Mouse (Mus musculus) hindbrain, embryonic 13.5 days (tissue): ENCODE measurements at regions not wholly inside any gene's neighbourhood (a gene's known extent, or its start where the extent isn't known, plus 50 kb on each side); places are given as distances from the start of the nearest gene placed in this dataset.
A peak's percentile ranks its signal among the peaks of the same experiment; 100 is the strongest.

ENCODE experiments used
- ATAC-seq: fragments of 200-750 bp; cut with Nextera tagmentation; 2 replicates; pipeline ENCODE4 v1.8.0; 2017; ENCODE audit warnings: moderate TSS enrichment; ENCODE audit not compliant: low FRiP score
- H3K27ac ChIP-seq: fragments of 300-500 bp; sonication (generic); 2 replicates; pipeline ENCODE4 v1.5.1; 2015; ENCODE audit warnings: inconsistent platforms, mild to moderate bottlenecking, moderate library complexity
- H3K27me3 ChIP-seq: fragments of 300-500 bp; sonication (generic); 2 replicates; pipeline ENCODE4 v1.6.1; 2015; ENCODE audit warnings: mild to moderate bottlenecking, inconsistent platforms
- H3K36me3 ChIP-seq: fragments of 300-500 bp; sonication (generic); 2 replicates; pipeline ENCODE4 v1.6.1; 2015; ENCODE audit warnings: mild to moderate bottlenecking, inconsistent platforms
- H3K4me1 ChIP-seq: fragments of 300-500 bp; sonication (generic); replicated peaks from 2 replicates; pipeline ENCODE4 v1.6.1; 2015; ENCODE audit warnings: inconsistent platforms
- H3K4me2 ChIP-seq: fragments of 300-500 bp; sonication (generic); 2 replicates; pipeline ENCODE4 v1.6.1; 2015; ENCODE audit warnings: inconsistent platforms, mild to moderate bottlenecking, moderate library complexity
- H3K4me3 ChIP-seq: fragments of 300-500 bp; sonication (generic); 2 replicates; pipeline ENCODE4 v1.5.1; 2015; ENCODE audit warnings: mild to moderate bottlenecking, inconsistent platforms
- H3K9ac ChIP-seq: fragments of 300-500 bp; sonication (generic); 2 replicates; pipeline ENCODE4 v1.6.1; 2015; ENCODE audit warnings: mild to moderate bottlenecking, inconsistent platforms
- H3K9me3 ChIP-seq: fragments of 300-500 bp; sonication (generic); 2 replicates; pipeline ENCODE4 v1.6.1; 2016; ENCODE audit warnings: inconsistent platforms
- WGBS: fragments of 180-500 bp; shearing (Covaris S2); methylation state at CpG from one replicate; pipeline ENCODE4 v1.1.7; 2015; 5-methylcytosine and 5-hydroxymethylcytosine counted together

DNA sequence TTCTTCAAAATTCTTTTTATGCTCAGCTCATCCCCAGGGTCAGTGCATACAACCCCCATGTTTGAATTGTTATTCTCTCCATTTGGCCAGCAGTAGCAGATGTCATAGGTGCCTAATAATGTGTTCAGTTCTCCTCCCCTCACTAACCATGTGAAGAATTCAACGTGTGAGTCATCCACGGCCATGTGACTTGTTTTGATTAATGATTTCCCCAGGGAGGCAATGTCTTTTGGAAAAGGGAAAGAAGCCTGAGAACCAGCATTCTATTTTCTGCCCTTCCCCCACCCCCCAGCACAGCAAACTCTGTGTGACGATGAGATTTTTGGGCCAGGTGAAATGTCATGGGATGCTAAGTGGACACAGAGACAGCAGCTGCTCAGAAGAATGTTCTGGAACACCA lies 459.5 kb upstream of the Nr2f2 start:
- 43% methylated on average over 3 of the region's 3 CpGs for WGBS
- H3K4me3 ChIP-seq, result no peak overlapping the region
- peaks cover 6% of the 10 kb centered on the region for H3K4me1 ChIP-seq
- no peak overlapping the region for H3K9ac ChIP-seq
- no peaks in the 10 kb centered on the region for H3K27me3 ChIP-seq
- no peaks in the 10 kb centered on the region for H3K36me3 ChIP-seq
- H3K4me2 ChIP-seq, result no peak overlapping the region
- no peaks in the 10 kb centered on the region for H3K9me3 ChIP-seq
- ATAC-seq, result no peak
- H3K27ac ChIP-seq, result no peak overlapping the region

DNA sequence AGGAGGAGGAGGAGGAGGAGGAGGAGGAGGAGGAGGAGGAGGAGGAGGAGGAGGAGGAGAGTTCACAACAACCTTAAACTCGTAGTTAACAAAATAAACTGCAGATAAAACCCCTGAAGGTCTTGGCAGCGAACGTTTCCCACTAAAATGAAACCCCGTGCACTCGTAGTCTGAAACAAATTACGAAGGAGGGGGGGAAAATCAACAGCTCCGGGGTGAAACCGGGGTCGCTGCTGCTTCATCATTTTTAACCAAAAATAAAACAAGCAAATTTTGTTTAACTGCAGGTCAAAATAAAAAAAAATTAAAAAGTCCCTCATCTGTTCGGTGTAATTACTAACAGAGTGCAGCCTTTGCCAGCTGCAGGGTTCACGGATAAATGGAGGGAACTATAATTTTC lies 456.5 kb upstream of the Nr2f2 start:
- no peak overlapping the region for H3K4me3 ChIP-seq
- peaks cover 6% of the 10 kb centered on the region for H3K4me1 ChIP-seq
- no peaks in the 10 kb centered on the region for H3K36me3 ChIP-seq
- no peak overlapping the region for H3K9ac ChIP-seq
- no peak overlapping the region for H3K27ac ChIP-seq
- WGBS, result 47% methylated on average over 11 of the region's 11 CpGs
- H3K27me3 ChIP-seq, result no peaks in the 10 kb centered on the region
- no peaks in the 10 kb centered on the region for H3K9me3 ChIP-seq
- ATAC-seq, result no peak
- H3K4me2 ChIP-seq, result peak overlapping the region; percentile 33; the same call in 1 of the 2 replicates

DNA sequence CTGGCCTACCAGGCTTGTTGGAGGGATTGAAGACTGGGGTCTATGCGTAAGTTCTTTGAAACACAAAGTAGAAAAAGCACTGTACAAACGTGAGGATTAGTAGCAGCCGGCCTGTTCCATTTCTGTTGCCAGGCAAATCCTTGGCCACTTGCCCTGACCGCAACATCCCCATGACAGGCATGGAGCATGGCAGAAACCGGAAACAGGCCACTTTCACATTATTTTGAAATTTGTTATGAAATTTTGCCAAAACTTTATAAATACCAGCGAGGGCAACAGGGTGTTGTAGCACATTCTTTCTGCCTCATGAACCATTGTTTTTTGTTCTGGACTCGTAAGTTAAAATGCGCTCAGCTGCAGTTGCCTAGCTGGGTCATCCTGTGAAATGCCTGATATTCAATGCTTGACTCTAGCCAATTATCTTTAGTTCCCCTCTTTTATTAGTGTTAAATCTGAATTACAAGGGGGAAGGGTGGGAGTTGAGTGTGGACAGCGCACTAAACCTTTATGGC lies 455.8 kb upstream of the Nr2f2 start:
- Histone ChIP-seq H3K4me3 (no peak overlapping the region; the same call in 1 of the 2 replicates), H3K27ac (no peak overlapping the region), H3K4me2 (peak overlapping the region; percentile 33; the same call in 1 of the 2 replicates), H3K4me1 (peaks cover 6% of the 10 kb centered on the region), H3K27me3 (no peaks in the 10 kb centered on the region), H3K9me3 (no peaks in the 10 kb centered on the region), H3K9ac (no peak overlapping the region), H3K36me3 (no peaks in the 10 kb centered on the region)
- ATAC-seq, result peak; percentile 83
- 39% methylated on average over 9 of the region's 9 CpGs for WGBS

DNA sequence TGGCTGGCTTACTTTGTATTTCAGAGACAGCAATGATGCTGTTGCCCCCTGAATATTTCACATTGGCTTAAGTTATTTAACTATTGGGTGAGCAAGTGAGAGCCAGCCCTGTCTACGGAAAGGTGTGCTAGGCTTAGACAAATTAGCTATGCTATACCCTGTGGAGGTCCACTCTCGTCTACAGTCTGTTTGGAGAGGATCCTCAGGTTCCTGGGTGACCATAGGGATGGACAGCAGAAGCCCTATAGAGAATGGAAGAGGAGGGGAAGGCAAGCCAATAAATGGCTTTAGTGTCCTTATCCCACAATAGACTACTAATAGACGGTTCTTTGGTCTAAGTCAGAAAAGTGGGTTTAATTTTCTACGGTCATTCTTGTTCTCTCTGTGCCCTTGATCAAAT lies 455.3 kb upstream of the Nr2f2 start:
- Histone ChIP-seq H3K4me1 (peaks cover 6% of the 10 kb centered on the region), H3K36me3 (no peaks in the 10 kb centered on the region), H3K4me2 (no peak overlapping the region), H3K27me3 (no peaks in the 10 kb centered on the region), H3K9ac (no peak overlapping the region), H3K4me3 (no peak overlapping the region), H3K9me3 (no peaks in the 10 kb centered on the region), H3K27ac (no peak overlapping the region)
- WGBS, result 75% methylated on average over 4 of the region's 4 CpGs
- ATAC-seq, result peak; percentile 28; the same call in 1 of the 2 replicates

DNA sequence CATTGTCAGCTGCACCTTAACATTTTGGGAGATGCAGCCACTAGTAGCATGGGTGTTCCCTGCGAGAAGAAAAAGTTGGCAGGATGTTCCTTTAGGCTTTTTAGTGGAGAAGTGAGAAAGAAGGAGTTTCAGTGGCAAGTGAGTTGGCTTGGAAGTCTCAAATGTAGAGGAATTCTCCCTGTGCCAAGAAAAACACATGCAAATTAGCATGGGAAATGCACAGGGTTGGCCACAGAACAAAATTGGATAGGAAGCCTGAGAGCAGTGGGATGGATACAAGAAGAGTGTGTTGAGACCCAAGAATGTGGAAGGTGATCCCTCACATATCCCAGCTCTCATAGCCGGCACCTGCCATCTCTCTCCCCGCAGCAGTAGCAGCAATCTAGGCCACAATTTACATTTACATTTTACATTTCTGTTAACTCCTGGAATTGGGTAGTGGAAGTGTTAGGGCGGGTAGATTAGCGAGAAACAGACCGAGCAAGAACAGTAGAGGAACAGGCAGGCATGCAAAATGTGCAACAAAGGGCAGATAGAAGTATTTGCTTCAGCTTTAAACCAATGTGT lies 450.9 kb upstream of the Nr2f2 start:
- WGBS, result 80% methylated on average over 6 of the region's 6 CpGs
- Histone ChIP-seq H3K27me3 (0 out of 2 replicates have a peak, but pooled peaks cover 4% of the 10 kb centered on the region), H3K36me3 (no peaks in the 10 kb centered on the region), H3K27ac (no peak overlapping the region), H3K4me1 (peaks cover 11% of the 10 kb centered on the region), H3K4me3 (no peak overlapping the region), H3K9me3 (no peaks in the 10 kb centered on the region), H3K9ac (no peak overlapping the region), H3K4me2 (no peak overlapping the region)
- no peak for ATAC-seq

DNA sequence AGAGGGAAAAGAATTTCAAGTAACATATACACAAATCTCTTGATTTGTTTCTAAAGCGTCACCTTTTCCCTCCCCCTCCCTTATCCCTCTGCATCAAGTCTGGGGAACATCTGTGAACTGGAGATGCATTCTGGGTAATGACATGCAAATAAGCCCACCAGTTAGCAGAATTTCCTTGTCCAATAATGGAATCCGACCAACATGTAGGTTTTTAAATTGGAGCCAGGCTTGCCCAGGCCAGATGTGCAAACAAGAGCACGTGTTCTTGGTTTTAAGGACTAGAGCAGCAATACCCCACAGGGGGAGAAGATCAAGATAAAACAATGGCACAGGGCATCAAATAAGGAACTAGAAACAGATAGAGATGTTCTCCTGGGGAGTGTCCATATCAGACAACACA lies 447.9 kb upstream of the Nr2f2 start:
- H3K36me3 ChIP-seq, result no peaks in the 10 kb centered on the region
- WGBS, result 56% methylated on average over 3 of the region's 3 CpGs
- no peak overlapping the region for H3K27ac ChIP-seq
- H3K9me3 ChIP-seq, result no peaks in the 10 kb centered on the region
- 0 out of 2 replicates have a peak, but pooled peaks cover 4% of the 10 kb centered on the region for H3K27me3 ChIP-seq
- peaks cover 7% of the 10 kb centered on the region; the same call in 1 of the 2 replicates for H3K4me1 ChIP-seq
- H3K4me2 ChIP-seq, result no peak overlapping the region
- H3K4me3 ChIP-seq, result no peak overlapping the region
- ATAC-seq, result no peak
- no peak overlapping the region for H3K9ac ChIP-seq

DNA sequence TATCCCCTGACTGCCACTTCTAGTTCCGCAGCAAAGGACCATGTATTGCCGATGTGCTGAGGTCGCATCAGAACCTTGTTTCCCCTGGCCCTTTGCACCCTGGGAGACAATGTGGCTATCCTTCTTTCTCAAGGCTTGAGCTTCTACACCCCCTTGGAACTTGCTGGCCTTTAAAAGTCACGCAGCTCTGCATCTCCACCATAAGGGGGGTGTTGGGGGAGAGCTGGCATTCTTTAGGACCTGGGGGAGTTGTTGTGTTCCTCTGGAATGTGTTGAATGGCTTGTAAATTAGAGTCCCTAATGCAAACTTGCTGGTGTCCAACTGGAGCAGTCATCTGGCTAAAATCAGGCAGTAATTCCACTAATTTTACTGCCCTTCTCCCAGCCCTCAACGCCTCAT lies 446.6 kb upstream of the Nr2f2 start:
- WGBS, result 37% methylated on average over 5 of the region's 5 CpGs
- no peaks in the 10 kb centered on the region for H3K36me3 ChIP-seq
- H3K4me2 ChIP-seq, result no peak overlapping the region
- no peak overlapping the region for H3K9ac ChIP-seq
- no peaks in the 10 kb centered on the region for H3K9me3 ChIP-seq
- H3K4me1 ChIP-seq, result peaks cover 7% of the 10 kb centered on the region; the same call in 1 of the 2 replicates
- H3K27me3 ChIP-seq, result 0 out of 2 replicates have a peak, but pooled peaks cover 4% of the 10 kb centered on the region
- H3K27ac ChIP-seq, result no peak overlapping the region
- H3K4me3 ChIP-seq, result no peak overlapping the region
- ATAC-seq, result no peak

DNA sequence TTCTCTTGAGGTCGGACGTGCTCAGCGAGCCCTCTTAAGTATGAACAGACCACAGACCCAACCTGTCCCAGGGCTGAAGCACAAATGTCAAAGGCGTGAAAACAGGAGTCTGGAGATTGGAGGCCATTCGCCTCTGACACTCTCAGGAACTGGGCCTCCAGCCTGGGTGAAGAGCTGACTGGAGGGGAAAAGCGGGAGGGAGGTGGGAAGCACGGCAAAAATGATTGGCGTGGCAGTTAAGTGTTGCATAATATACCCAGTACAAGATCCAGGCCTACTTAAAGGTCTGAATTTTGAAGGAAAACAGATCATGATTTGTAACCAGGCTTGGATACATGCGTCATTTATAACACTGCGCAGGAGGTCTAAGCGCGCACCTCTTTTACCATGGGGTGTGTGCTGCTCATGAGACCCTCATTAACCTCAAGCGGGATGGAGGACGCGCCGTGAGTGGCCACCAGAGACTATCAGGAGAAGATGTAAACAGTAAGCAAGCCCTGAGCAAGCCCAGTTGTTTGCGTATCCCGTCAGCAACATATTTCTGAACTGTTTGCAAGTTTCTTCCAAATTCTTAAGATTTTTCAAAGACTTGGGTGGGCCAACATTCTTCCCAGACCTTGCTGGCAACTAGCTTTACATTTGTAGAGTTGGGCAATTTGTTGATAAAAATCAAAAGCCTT lies 444.0 kb upstream of the Nr2f2 start:
- H3K36me3 ChIP-seq, result no peaks in the 10 kb centered on the region
- H3K4me2 ChIP-seq, result no peak overlapping the region
- ATAC-seq, result no peak
- no peak overlapping the region for H3K4me3 ChIP-seq
- H3K27me3 ChIP-seq, result no peaks in the 10 kb centered on the region
- no peaks in the 10 kb centered on the region for H3K9me3 ChIP-seq
- H3K4me1 ChIP-seq, result peaks cover 7% of the 10 kb centered on the region; the same call in 1 of the 2 replicates
- WGBS, result 80% methylated on average over 18 of the region's 18 CpGs
- no peak overlapping the region for H3K27ac ChIP-seq
- no peak overlapping the region for H3K9ac ChIP-seq

DNA sequence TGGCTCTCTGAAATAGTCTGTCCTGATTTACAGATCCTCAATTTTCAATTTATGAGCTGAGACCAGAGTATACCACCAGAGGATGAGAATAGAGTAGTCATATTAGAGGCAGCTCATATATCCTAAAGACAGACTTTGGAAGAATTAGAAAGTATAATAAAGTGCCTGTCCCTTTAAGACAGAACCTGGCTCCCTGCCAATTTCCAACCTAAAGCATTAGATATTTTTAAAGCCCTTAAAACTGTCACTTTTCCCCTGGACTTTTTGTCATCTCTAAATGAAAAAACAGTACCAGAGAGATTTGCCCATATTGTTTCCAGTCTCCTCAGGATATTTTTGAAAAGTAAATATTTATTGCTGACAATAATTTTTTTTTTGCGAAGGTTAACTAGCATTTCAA lies 437.7 kb upstream of the Nr2f2 start:
- WGBS, result 70% methylated on average over 1 of the region's 1 CpGs
- ATAC-seq, result no peak

DNA sequence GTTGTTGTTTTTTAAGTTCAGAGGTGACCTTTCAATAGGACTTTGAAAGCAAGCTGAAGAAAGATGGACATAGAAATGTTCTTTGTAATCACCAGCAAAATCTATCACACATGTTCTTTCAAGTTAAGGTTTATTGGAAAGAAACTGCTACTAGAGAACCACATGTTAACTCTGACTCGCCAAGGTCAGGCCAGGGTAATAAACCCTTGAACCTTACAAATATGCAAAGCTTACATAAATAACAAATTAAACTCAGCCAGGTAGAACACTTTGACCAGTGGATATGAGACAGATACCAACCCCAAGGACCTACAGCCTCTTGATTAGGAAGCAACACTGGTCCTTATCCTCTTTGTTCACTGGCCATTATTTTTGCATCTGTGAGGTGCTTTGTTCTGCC lies 433.4 kb upstream of the Nr2f2 start:
- Histone ChIP-seq H3K4me1 (no peaks in the 10 kb centered on the region), H3K9ac (no peak overlapping the region), H3K36me3 (no peaks in the 10 kb centered on the region), H3K27ac (no peak overlapping the region), H3K4me3 (no peak overlapping the region), H3K27me3 (peaks cover 2% of the 10 kb centered on the region; the same call in 1 of the 2 replicates), H3K4me2 (no peak overlapping the region), H3K9me3 (no peaks in the 10 kb centered on the region)
- no peak for ATAC-seq
- WGBS, result 89% methylated on average over 1 of the region's 1 CpGs

More for the DNA sequence above, 437.7 kb upstream of the Nr2f2 start:
- Histone ChIP-seq H3K27ac (no peak overlapping the region), H3K4me3 (no peak overlapping the region), H3K4me1 (no peaks in the 10 kb centered on the region), H3K4me2 (no peak overlapping the region), H3K36me3 (no peaks in the 10 kb centered on the region), H3K9me3 (no peaks in the 10 kb centered on the region), H3K27me3 (peaks cover 2% of the 10 kb centered on the region; the same call in 1 of the 2 replicates), H3K9ac (no peak overlapping the region)

DNA sequence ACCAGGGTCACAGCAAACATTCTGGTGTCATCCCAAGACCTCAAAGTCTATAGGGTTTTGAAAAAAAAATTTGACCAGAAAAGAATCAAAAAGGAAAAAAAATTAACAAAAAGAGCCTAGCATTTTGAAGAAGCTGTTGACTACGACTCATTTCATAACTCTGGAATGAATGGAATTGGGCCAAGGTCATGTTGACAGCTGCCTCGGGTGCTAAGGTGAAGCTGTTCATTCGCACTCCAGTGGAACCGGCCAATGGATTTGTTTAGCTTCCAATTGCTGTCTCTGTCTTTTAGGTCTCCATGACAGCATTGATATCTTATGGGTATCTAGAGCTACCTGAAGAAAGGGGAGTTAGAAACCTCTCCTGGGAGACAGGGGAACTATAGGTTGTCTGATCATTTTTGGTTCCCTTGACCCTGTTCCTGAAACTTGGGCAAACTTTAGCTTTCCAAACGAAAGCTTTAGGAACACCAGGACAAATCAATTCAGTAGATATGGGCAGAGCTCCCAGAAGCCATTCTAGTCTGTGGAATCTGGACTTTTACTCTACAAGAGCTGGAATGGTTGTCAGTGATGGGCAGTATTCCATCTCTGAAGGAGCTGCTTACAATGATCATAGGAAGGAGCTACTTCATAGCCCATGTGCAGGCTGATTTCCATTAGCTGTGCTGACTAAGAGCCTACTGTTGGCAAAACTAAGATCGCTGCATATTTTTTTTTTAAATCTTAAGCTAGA lies 432.7 kb upstream of the Nr2f2 start:
- H3K36me3 ChIP-seq, result no peaks in the 10 kb centered on the region
- H3K4me1 ChIP-seq, result no peaks in the 10 kb centered on the region
- H3K9me3 ChIP-seq, result no peaks in the 10 kb centered on the region
- H3K27me3 ChIP-seq, result peaks cover 2% of the 10 kb centered on the region; the same call in 1 of the 2 replicates
- no peak overlapping the region for H3K4me2 ChIP-seq
- no peak overlapping the region for H3K27ac ChIP-seq
- WGBS, result 85% methylated on average over 6 of the region's 6 CpGs
- no peak overlapping the region for H3K4me3 ChIP-seq
- no peak overlapping the region for H3K9ac ChIP-seq
- no peak for ATAC-seq

DNA sequence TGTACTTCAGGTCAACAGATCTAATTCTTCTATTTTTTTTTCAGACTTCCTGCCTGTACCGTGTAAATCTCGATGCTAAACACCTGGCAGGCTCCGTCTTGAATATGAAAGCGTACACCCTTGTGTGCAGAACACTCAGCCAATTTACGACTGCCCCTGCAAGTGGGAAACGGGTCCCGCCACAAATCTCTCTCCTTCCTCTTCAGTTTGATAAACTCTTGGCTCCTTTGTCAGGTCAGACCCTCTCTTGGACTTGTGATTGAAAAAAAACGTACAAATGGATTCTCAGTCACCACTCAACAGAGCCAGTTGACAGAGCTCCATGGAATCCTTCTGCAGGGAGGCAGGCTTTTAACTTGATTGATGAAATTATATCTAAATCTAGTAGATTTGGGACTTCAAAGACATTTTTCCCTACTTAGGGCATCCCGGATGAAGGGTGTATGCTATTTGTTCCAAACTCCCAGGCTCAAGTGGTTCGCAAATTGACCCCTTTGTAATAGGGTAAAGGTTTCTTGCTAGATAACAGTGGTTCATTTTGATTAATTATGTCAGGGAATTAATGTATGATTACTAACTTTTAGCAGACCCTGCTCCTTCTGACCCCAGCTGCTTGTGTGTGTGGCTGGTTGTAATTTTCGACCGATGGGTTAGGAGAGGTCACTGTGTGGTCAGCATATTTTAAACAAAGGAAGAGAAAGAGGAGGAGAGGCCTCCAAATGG lies 429.7 kb upstream of the Nr2f2 start:
- Histone ChIP-seq H3K36me3 (no peaks in the 10 kb centered on the region), H3K27me3 (peaks cover 1% of the 10 kb centered on the region; the same call in 1 of the 2 replicates), H3K9me3 (no peaks in the 10 kb centered on the region), H3K27ac (no peak overlapping the region), H3K4me2 (no peak overlapping the region), H3K4me1 (no peaks in the 10 kb centered on the region), H3K4me3 (no peak overlapping the region), H3K9ac (no peak overlapping the region)
- WGBS, result 49% methylated on average over 12 of the region's 12 CpGs
- ATAC-seq, result no peak
